Mouse (Mus musculus) kidney, embryonic 15.5 days (tissue): ENCODE results near the gene Supt4a. TPM values are rescaled to one million over a fixed set of nuclear protein-coding genes. Genes with fewer than 3 reads are reported as not detected.

Experiments
- ATAC-seq: fragments of 200-750 bp; cut with Nextera tagmentation; replicated peaks from 2 replicates; pipeline ENCODE4 v1.8.0; 2017; ENCODE audit warnings: moderate TSS enrichment; ENCODE audit not compliant: low FRiP score
- H3K27ac ChIP-seq: fragments of 300-500 bp; sonication (generic); 2 replicates; pipeline ENCODE4 v1.5.1; 2015; ENCODE audit warnings: mild to moderate bottlenecking, inconsistent platforms
- H3K27me3 ChIP-seq: fragments of 300-500 bp; sonication (generic); 2 replicates; pipeline ENCODE4 v1.6.1; 2015; ENCODE audit warnings: inconsistent platforms
- H3K36me3 ChIP-seq: fragments of 300-500 bp; sonication (generic); 2 replicates; pipeline ENCODE4 v1.6.1; 2015; ENCODE audit warnings: inconsistent platforms
- H3K4me1 ChIP-seq: fragments of 300-500 bp; sonication (generic); 2 replicates; pipeline ENCODE4 v1.6.1; 2015; ENCODE audit warnings: inconsistent platforms
- H3K4me2 ChIP-seq: fragments of 300-500 bp; sonication (generic); 2 replicates; pipeline ENCODE4 v1.6.1; 2015; ENCODE audit warnings: moderate library complexity, mild to moderate bottlenecking, inconsistent platforms
- H3K4me3 ChIP-seq: fragments of 300-500 bp; sonication (generic); replicated peaks from 2 replicates; pipeline ENCODE4 v1.5.1; 2015; ENCODE audit warnings: mild to moderate bottlenecking, inconsistent platforms
- H3K9ac ChIP-seq: fragments of 300-500 bp; sonication (generic); 2 replicates; pipeline ENCODE4 v1.6.1; 2015; ENCODE audit warnings: mild to moderate bottlenecking, inconsistent platforms
- H3K9me3 ChIP-seq: fragments of 300-500 bp; sonication (generic); replicated peaks from 2 replicates; pipeline ENCODE4 v1.6.1; 2016; ENCODE audit warnings: inconsistent platforms
- WGBS: fragments of 180-500 bp; shearing (Covaris S2); methylation state at CpG from one replicate; pipeline ENCODE4 v1.1.7; 2015; ENCODE audit warnings: mixed read lengths; 5-methylcytosine and 5-hydroxymethylcytosine counted together
- polyA plus RNA-seq: library from polyadenylated mRNA; unstranded; fragments of >200 nt; fragmentation: Nextera tagmentation; extraction: Ambion mirVana; gene quantifications from 2 replicates; pipeline ENCODE4 v1.2.1, GENCODE M21; 2015

The Supt4a gene
- polyA plus RNA-seq, 1 experiment from 2014 or later = 164 TPM

GRCm38 (mm10) chr11:87708979-87709378 lies 28.4 kb upstream of the Supt4a start:
- H3K9ac ChIP-seq = no peak overlapping the region
- ATAC-seq = no peak
- peak overlapping the region; percentile 60 for H3K4me2 ChIP-seq
- no peak overlapping the region for H3K4me3 ChIP-seq
- H3K36me3 ChIP-seq = no peaks in the 10 kb centered on the region
- H3K27me3 ChIP-seq = 0 out of 2 replicates have a peak, but pooled peaks cover 4% of the 10 kb centered on the region
- WGBS = 82% methylated on average over 5 of the region's 5 CpGs
- H3K4me1 ChIP-seq = peaks cover 29% of the 10 kb centered on the region
- peak overlapping the region; percentile 88 for H3K27ac ChIP-seq
- H3K9me3 ChIP-seq = no peaks in the 10 kb centered on the region

- Histone ChIP-seq H3K36me3 (no peaks in the 10 kb centered on the region), H3K9ac (peak overlapping the region; percentile 29; the same call in 1 of the 2 replicates), H3K4me3 (peak overlapping the region; percentile 37), H3K4me2 (peak overlapping the region; percentile 60), H3K9me3 (no peaks in the 10 kb centered on the region), H3K4me1 (peaks cover 22% of the 10 kb centered on the region), H3K27me3 (0 out of 2 replicates have a peak, but pooled peaks cover 4% of the 10 kb centered on the region), H3K27ac (peak overlapping the region; percentile 88)
- ATAC-seq = peak; percentile 84
- 3% methylated on average over 21 of the region's 21 CpGs for WGBS
These were observed 27.7 kb upstream of the Supt4a start for GRCm38 (mm10) chr11:87709513-87710261.

- H3K27ac ChIP-seq = peak overlapping the region; percentile 88
- no peaks in the 10 kb centered on the region for H3K36me3 ChIP-seq
- peak; percentile 33; the same call in 1 of the 2 replicates for ATAC-seq
- WGBS = 46% methylated on average over 7 of the region's 7 CpGs
- no peaks in the 10 kb centered on the region for H3K9me3 ChIP-seq
- H3K9ac ChIP-seq = no peak overlapping the region
- peaks cover 20% of the 10 kb centered on the region for H3K4me1 ChIP-seq
- peak overlapping the region; percentile 60 for H3K4me2 ChIP-seq
- 0 out of 2 replicates have a peak, but pooled peaks cover 4% of the 10 kb centered on the region for H3K27me3 ChIP-seq
- peak overlapping the region; percentile 37 for H3K4me3 ChIP-seq
These were observed 27.1 kb upstream of the Supt4a start for GRCm38 (mm10) chr11:87710262-87710615.

GRCm38 (mm10) chr11:87712188-87712587 lies 25.2 kb upstream of the Supt4a start:
- Histone ChIP-seq H3K4me2 (no peak overlapping the region), H3K27ac (no peak overlapping the region), H3K27me3 (0 out of 2 replicates have a peak, but pooled peaks cover 4% of the 10 kb centered on the region), H3K36me3 (no peaks in the 10 kb centered on the region), H3K9me3 (no peaks in the 10 kb centered on the region), H3K9ac (no peak overlapping the region), H3K4me3 (no peak overlapping the region), H3K4me1 (peaks cover 20% of the 10 kb centered on the region)
- WGBS = 89% methylated on average over 4 of the region's 4 CpGs
- no peak for ATAC-seq

- no peak overlapping the region for H3K4me3 ChIP-seq
- WGBS = 91% methylated on average over 4 of the region's 4 CpGs
- H3K27me3 ChIP-seq = no peaks in the 10 kb centered on the region
- no peaks in the 10 kb centered on the region for H3K9me3 ChIP-seq
- H3K9ac ChIP-seq = no peak overlapping the region
- H3K4me2 ChIP-seq = no peak overlapping the region
- no peak overlapping the region for H3K27ac ChIP-seq
- ATAC-seq = no peak
- no peaks in the 10 kb centered on the region for H3K4me1 ChIP-seq
- peaks cover 7% of the 10 kb centered on the region; the same call in 1 of the 2 replicates for H3K36me3 ChIP-seq
These were observed 21.4 kb upstream of the Supt4a start for GRCm38 (mm10) chr11:87715999-87716398.

- H3K4me1 ChIP-seq = no peaks in the 10 kb centered on the region
- H3K27ac ChIP-seq = no peak overlapping the region
- H3K36me3 ChIP-seq = peaks cover 7% of the 10 kb centered on the region; the same call in 1 of the 2 replicates
- H3K27me3 ChIP-seq = no peaks in the 10 kb centered on the region
- no peak overlapping the region for H3K4me2 ChIP-seq
- 88% methylated on average over 7 of the region's 7 CpGs for WGBS
- ATAC-seq = no peak
- H3K9me3 ChIP-seq = no peaks in the 10 kb centered on the region
- H3K9ac ChIP-seq = no peak overlapping the region
- no peak overlapping the region for H3K4me3 ChIP-seq
These were observed 17.8 kb upstream of the Supt4a start for GRCm38 (mm10) chr11:87719526-87719925.

GRCm38 (mm10) chr11:87720324-87720723 lies 17.0 kb upstream of the Supt4a start:
- no peaks in the 10 kb centered on the region for H3K9me3 ChIP-seq
- ATAC-seq = no peak
- no peak overlapping the region for H3K27ac ChIP-seq

GRCm38 (mm10) chr11:87720839-87721238 lies 16.5 kb upstream of the Supt4a start:
- WGBS = 62% methylated on average over 9 of the region's 9 CpGs
- H3K27ac ChIP-seq = no peak overlapping the region
- no peak overlapping the region for H3K4me2 ChIP-seq
- peaks cover 11% of the 10 kb centered on the region for H3K4me1 ChIP-seq
- H3K9me3 ChIP-seq = no peaks in the 10 kb centered on the region
- H3K9ac ChIP-seq = no peak overlapping the region
- H3K4me3 ChIP-seq = no peak overlapping the region
- H3K36me3 ChIP-seq = peaks cover 7% of the 10 kb centered on the region; the same call in 1 of the 2 replicates
- ATAC-seq = no peak
- H3K27me3 ChIP-seq = no peaks in the 10 kb centered on the region

More at GRCm38 (mm10) chr11:87720324-87720723, 17.0 kb upstream of the Supt4a start:
- 52% methylated on average over 9 of the region's 9 CpGs for WGBS
- Histone ChIP-seq H3K4me2 (no peak overlapping the region), H3K27me3 (no peaks in the 10 kb centered on the region), H3K4me3 (no peak overlapping the region), H3K9ac (no peak overlapping the region), H3K36me3 (peaks cover 7% of the 10 kb centered on the region; the same call in 1 of the 2 replicates), H3K4me1 (peaks cover 6% of the 10 kb centered on the region)

GRCm38 (mm10) chr11:87722168-87722567 lies 15.2 kb upstream of the Supt4a start:
- H3K27me3 ChIP-seq = no peaks in the 10 kb centered on the region
- H3K27ac ChIP-seq = no peak overlapping the region
- peaks cover 18% of the 10 kb centered on the region for H3K4me1 ChIP-seq
- no peaks in the 10 kb centered on the region for H3K9me3 ChIP-seq
- H3K36me3 ChIP-seq = peaks cover 7% of the 10 kb centered on the region; the same call in 1 of the 2 replicates
- 93% methylated on average over 3 of the region's 3 CpGs for WGBS
- no peak for ATAC-seq
- H3K4me3 ChIP-seq = no peak overlapping the region
- no peak overlapping the region for H3K9ac ChIP-seq
- no peak overlapping the region for H3K4me2 ChIP-seq

- Histone ChIP-seq H3K27ac (no peak overlapping the region), H3K4me1 (peaks cover 18% of the 10 kb centered on the region), H3K27me3 (no peaks in the 10 kb centered on the region), H3K36me3 (peaks cover 7% of the 10 kb centered on the region; the same call in 1 of the 2 replicates), H3K9me3 (no peaks in the 10 kb centered on the region), H3K4me2 (no peak overlapping the region), H3K4me3 (no peak overlapping the region), H3K9ac (no peak overlapping the region)
- WGBS = 94% methylated on average over 4 of the region's 4 CpGs
- ATAC-seq = no peak
These were observed 14.5 kb upstream of the Supt4a start for GRCm38 (mm10) chr11:87722891-87723290.

- Histone ChIP-seq H3K9ac (no peak overlapping the region), H3K4me3 (no peak overlapping the region), H3K27me3 (no peaks in the 10 kb centered on the region), H3K4me2 (no peak overlapping the region), H3K4me1 (peaks cover 18% of the 10 kb centered on the region), H3K9me3 (no peaks in the 10 kb centered on the region), H3K27ac (peak overlapping the region; percentile 84), H3K36me3 (no peaks in the 10 kb centered on the region)
- ATAC-seq = peak; percentile 16; the same call in 1 of the 2 replicates
These were observed 11.8 kb upstream of the Supt4a start for GRCm38 (mm10) chr11:87725515-87725914.

GRCm38 (mm10) chr11:87725964-87726562 lies 11.3 kb upstream of the Supt4a start:
- H3K27me3 ChIP-seq = no peaks in the 10 kb centered on the region
- peak; percentile 76 for ATAC-seq
- WGBS = 17% methylated on average over 6 of the region's 6 CpGs
- peaks cover 18% of the 10 kb centered on the region for H3K4me1 ChIP-seq
- H3K9ac ChIP-seq = no peak overlapping the region
- H3K4me3 ChIP-seq = no peak overlapping the region
- H3K9me3 ChIP-seq = no peaks in the 10 kb centered on the region
- H3K27ac ChIP-seq = peak overlapping the region; percentile 84
- no peaks in the 10 kb centered on the region for H3K36me3 ChIP-seq
- no peak overlapping the region for H3K4me2 ChIP-seq
